Mouse (Mus musculus) 3134 (cell line): ENCODE data around the gene Ankrd49.

Source experiments
- DNase-seq: peaks from one replicate; pipeline ENCODE4 v3.0.0-alpha.2; 2011; ENCODE audit warnings: low spot score; ENCODE audit not compliant: insufficient read length; ENCODE audit errors: extremely low read depth

Gene Ankrd49

GRCm38 (mm10) chr9:14784039-14785002, at the start of gene Ankrd49, which contains the start of gene Mre11a:
Gene Ankrd49 (minus strand): TSS chr9:14784856.
Gene Mre11a (plus strand): TSS chr9:14784654.
- peak; percentile 88 for DNase-seq

GRCm38 (mm10) chr9:14832046-14832445, 47.4 kb upstream of the Ankrd49 start:
- DNase-seq, result no peak

GRCm38 (mm10) chr9:14827875-14828274, 43.2 kb upstream of the Ankrd49 start:
- DNase-seq, result no peak

- no peak for DNase-seq
These were observed 40.2 kb upstream of the Ankrd49 start for GRCm38 (mm10) chr9:14824840-14825239.

GRCm38 (mm10) chr9:14821396-14821795, 36.7 kb upstream of the Ankrd49 start:
- no peak for DNase-seq

GRCm38 (mm10) chr9:14810111-14810510, 25.5 kb upstream of the Ankrd49 start:
- no peak for DNase-seq

- no peak for DNase-seq
These were observed 22.1 kb upstream of the Ankrd49 start for GRCm38 (mm10) chr9:14806786-14807185.

GRCm38 (mm10) chr9:14805714-14806113, 21.1 kb upstream of the Ankrd49 start:
- no peak for DNase-seq

GRCm38 (mm10) chr9:14787356-14787755, 2.7 kb upstream of the Ankrd49 start:
- DNase-seq, result no peak

GRCm38 (mm10) chr9:14778341-14778740, 6.3 kb downstream of the Ankrd49 start:
- no peak for DNase-seq

- DNase-seq, result no peak
These were observed 10.8 kb downstream of the Ankrd49 start for GRCm38 (mm10) chr9:14773813-14774212.

- no peak for DNase-seq
These were observed 12.6 kb downstream of the Ankrd49 start for GRCm38 (mm10) chr9:14772074-14772473.

GRCm38 (mm10) chr9:14770803-14771471, 13.7 kb downstream of the Ankrd49 start, which contains the start of gene 1700012B09Rik:
Gene 1700012B09Rik (minus strand): TSS chr9:14771030.
- no peak for DNase-seq

GRCm38 (mm10) chr9:14769811-14770210, 14.8 kb downstream of the Ankrd49 start:
- no peak for DNase-seq

GRCm38 (mm10) chr9:14764765-14765164, 19.9 kb downstream of the Ankrd49 start:
- no peak for DNase-seq

- DNase-seq, result peak; percentile 47
These were observed 25.4 kb downstream of the Ankrd49 start for GRCm38 (mm10) chr9:14759261-14759660.

- no peak for DNase-seq
These were observed 26.1 kb downstream of the Ankrd49 start for GRCm38 (mm10) chr9:14758590-14758989.

GRCm38 (mm10) chr9:14754469-14754868, 30.2 kb downstream of the Ankrd49 start:
- DNase-seq, result no peak

GRCm38 (mm10) chr9:14753947-14754346, 30.7 kb downstream of the Ankrd49 start:
- DNase-seq, result no peak

GRCm38 (mm10) chr9:14752001-14752522, 32.6 kb downstream of the Ankrd49 start, which contains the start of gene Fut4:
Gene Fut4 (minus strand): TSS chr9:14752393.
- no peak for DNase-seq

GRCm38 (mm10) chr9:14751503-14752000, 33.1 kb downstream of the Ankrd49 start:
- DNase-seq, result no peak
